Mouse (Mus musculus): ENCODE results near the gene Mcat. TPM values are rescaled to one million over a fixed set of nuclear protein-coding genes. Genes with fewer than 3 reads are reported as not detected.

Gene Mcat
- polyA plus RNA-seq, 1 experiment = 29.6 TPM

DNA sequence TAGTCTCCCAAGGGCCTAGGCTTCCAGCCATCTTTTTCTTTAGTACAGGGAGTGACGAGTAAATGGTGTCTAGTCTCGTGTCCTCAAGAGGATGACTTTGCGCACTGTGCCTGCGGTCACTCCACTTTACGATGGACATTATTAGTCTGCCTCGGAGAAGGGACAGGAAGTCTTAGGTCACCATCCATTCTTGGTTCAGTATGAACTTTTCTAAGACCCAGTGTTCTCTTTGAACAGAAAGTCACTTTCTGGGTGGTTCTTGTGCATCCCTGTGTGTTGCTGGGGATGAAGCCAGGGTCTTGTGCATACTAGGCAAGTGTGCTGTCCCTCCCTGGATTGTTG, 27.7 kb downstream of the Mcat start:
- Histone ChIP-seq H3K27ac (replicated peaks; ENCODE audit: low read depth, low read length) (peak overlapping the region; percentile 93), H3K4me3 (ENCODE audit: insufficient read depth, low read depth, low read length) (no peak overlapping the region), H3K4me1 (ENCODE audit: control insufficient read depth, insufficient read depth, insufficient read length, low read length) (peaks cover 28% of the 10 kb centered on the region)

DNA sequence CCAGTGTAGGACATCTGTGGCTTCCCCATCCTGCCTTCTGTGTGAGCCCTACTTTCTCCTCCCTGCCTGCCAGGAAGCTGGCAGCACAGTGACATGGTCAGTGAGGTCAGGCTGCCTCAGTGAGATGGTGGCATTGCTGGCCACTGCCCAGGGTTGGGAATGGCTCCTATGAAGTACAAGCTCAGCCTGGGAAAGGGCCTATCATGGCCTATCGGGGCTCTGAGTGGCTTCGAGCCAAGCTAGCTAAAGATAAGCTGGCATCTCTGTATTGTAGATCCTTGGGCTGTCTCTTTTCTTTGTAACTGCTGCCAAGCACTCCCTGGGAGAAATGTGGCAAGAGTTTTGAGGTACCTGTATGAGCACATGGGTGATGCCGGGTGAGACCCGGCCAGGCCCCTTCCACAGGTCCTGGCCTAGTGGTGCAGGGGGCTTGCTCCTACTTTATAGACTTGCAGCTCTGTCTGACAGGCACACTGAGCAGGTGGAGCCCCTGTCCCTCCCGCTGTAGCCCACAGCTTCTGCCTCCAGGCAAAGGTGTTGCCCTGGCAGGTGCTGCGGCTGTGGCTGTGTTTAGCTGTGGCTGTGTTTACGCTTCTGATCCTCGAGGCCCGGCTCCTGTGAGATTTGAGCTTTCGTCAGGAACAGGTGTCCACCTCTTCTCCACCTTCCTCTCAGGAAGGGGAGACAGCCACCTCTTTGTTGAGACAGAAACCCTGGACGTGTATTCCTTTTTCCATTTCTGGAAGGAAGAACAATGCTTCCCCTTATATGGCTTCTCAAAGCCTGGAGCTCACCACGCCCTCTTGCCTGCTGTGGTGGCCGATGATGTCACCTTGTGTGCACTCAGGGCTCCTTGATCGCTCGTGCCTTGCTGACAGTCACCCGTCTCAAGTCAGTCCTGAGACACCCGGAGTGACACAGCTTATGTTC, 28.4 kb downstream of the Mcat start:
- Histone ChIP-seq H3K4me3 (ENCODE audit: insufficient read depth, low read depth, low read length) (no peak overlapping the region), H3K4me1 (ENCODE audit: control insufficient read depth, insufficient read depth, insufficient read length, low read length) (peaks cover 28% of the 10 kb centered on the region)

GRCm38 (mm10) chr15:83532606-83533005, 31.0 kb downstream of the Mcat start:
- H3K4me1 ChIP-seq (ENCODE audit: control insufficient read depth, insufficient read depth, insufficient read length, low read length) = peaks cover 22% of the 10 kb centered on the region
- H3K4me3 ChIP-seq (ENCODE audit: insufficient read depth, low read depth, low read length) = no peak overlapping the region
- H3K27ac ChIP-seq (replicated peaks; ENCODE audit: low read depth, low read length) = no peak overlapping the region

More for the DNA sequence above, 28.4 kb downstream of the Mcat start:
- peak overlapping the region; percentile 93 for H3K27ac ChIP-seq (replicated peaks; ENCODE audit: low read depth, low read length)

DNA sequence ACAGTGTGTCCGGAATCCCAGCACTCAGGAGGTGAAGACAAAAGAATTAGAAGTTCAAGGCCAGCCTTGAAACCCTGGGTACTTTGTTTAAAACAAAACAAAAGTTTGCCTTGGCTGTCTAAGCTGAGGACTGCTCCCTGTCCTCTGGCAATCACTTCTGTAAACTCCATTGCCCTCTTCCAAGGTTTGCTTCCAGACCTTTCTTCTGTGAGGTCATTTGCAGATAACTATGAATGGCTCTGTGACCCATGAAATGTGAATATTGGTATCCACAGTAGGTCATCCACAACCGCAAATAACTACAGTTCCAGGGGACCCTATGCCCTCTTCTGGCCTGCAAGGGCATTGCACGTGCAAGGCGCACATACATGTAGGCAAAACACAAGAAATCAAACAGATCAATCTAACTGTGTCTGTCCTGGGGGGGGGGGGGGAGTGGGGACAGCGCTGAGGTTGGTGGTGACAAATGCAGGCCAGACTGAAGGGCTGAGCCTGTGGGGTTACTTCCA, 31.6 kb downstream of the Mcat start:
- Histone ChIP-seq H3K4me3 (ENCODE audit: insufficient read depth, low read depth, low read length) (no peak overlapping the region), H3K27ac (replicated peaks; ENCODE audit: low read depth, low read length) (no peak overlapping the region), H3K4me1 (ENCODE audit: control insufficient read depth, insufficient read depth, insufficient read length, low read length) (peaks cover 22% of the 10 kb centered on the region)

GRCm38 (mm10) chr15:83530688-83531087, 32.9 kb downstream of the Mcat start:
- H3K27ac ChIP-seq (replicated peaks; ENCODE audit: low read depth, low read length) = peak overlapping the region; percentile 92
- no peak overlapping the region; the same call in 1 of the 2 replicates for H3K4me3 ChIP-seq (ENCODE audit: insufficient read depth, low read depth, low read length)

GRCm38 (mm10) chr15:83530233-83530632, 33.4 kb downstream of the Mcat start:
- Histone ChIP-seq H3K4me3 (ENCODE audit: insufficient read depth, low read depth, low read length) (no peak overlapping the region; the same call in 1 of the 2 replicates), H3K27ac (replicated peaks; ENCODE audit: low read depth, low read length) (peak overlapping the region; percentile 92), H3K4me1 (ENCODE audit: control insufficient read depth, insufficient read depth, insufficient read length, low read length) (peaks cover 15% of the 10 kb centered on the region)

More at GRCm38 (mm10) chr15:83530688-83531087, 32.9 kb downstream of the Mcat start:
- peaks cover 16% of the 10 kb centered on the region for H3K4me1 ChIP-seq (ENCODE audit: control insufficient read depth, insufficient read depth, insufficient read length, low read length)

DNA sequence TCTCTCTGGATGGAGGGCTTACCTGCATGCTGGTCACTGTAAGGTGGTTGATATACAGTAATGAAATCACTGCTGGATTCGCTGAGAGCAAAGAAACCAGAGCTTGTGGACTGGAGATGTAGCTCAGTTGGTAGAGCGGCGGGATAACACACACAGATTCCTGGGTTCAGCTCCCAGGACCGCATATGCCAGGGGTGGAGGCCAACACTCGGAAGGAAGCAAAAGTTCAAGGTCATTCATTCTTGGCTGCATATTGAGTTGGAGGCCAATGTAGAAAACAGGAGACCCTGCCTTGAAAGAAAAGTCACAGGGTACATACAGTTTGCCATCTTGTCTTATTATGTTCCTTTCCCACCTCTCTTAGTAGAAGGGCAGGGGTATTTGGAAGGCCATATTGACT, 33.8 kb downstream of the Mcat start:
- H3K27ac ChIP-seq (replicated peaks; ENCODE audit: low read depth, low read length) = peak overlapping the region; percentile 92
- H3K4me1 ChIP-seq (ENCODE audit: control insufficient read depth, insufficient read depth, insufficient read length, low read length) = peaks cover 14% of the 10 kb centered on the region
- H3K4me3 ChIP-seq (ENCODE audit: insufficient read depth, low read depth, low read length) = no peak overlapping the region

- Histone ChIP-seq H3K27ac (replicated peaks; ENCODE audit: low read depth, low read length) (peak overlapping the region; percentile 92), H3K4me3 (ENCODE audit: insufficient read depth, low read depth, low read length) (no peak overlapping the region), H3K4me1 (ENCODE audit: control insufficient read depth, insufficient read depth, insufficient read length, low read length) (peaks cover 14% of the 10 kb centered on the region)
Observed at GRCm38 (mm10) chr15:83528892-83529291, 34.7 kb downstream of the Mcat start.

DNA sequence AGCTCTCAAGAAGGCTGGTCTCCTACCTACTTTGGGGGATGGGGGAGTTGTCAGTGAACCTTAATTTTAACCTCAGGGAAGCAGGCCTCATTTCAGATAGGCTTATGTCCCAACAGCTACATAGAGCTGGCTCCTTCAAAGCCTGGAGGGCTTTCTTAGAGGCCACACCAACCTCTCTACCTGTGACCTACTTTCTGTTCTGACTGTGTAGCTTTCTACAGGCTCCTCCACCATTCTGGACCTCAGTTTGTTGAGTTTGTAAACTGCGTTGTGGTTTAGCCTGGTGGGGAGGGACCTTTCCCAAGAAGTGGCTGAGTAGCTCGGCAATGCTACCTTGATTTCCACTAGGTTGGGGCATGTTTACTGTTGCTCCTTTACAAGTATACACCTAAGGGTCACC, 35.8 kb downstream of the Mcat start:
- H3K4me1 ChIP-seq (ENCODE audit: control insufficient read depth, insufficient read depth, insufficient read length, low read length) = peaks cover 14% of the 10 kb centered on the region
- peak overlapping the region; percentile 59; the same call in 1 of the 2 replicates for H3K27ac ChIP-seq (replicated peaks; ENCODE audit: low read depth, low read length)
- H3K4me3 ChIP-seq (ENCODE audit: insufficient read depth, low read depth, low read length) = peak overlapping the region; percentile 84

- Histone ChIP-seq H3K4me3 (ENCODE audit: insufficient read depth, low read depth, low read length) (peak overlapping the region; percentile 84), H3K4me1 (ENCODE audit: control insufficient read depth, insufficient read depth, insufficient read length, low read length) (peaks cover 14% of the 10 kb centered on the region), H3K27ac (replicated peaks; ENCODE audit: low read depth, low read length) (peak overlapping the region; percentile 59)
Observed at GRCm38 (mm10) chr15:83527092-83527437, 36.5 kb downstream of the Mcat start.

DNA sequence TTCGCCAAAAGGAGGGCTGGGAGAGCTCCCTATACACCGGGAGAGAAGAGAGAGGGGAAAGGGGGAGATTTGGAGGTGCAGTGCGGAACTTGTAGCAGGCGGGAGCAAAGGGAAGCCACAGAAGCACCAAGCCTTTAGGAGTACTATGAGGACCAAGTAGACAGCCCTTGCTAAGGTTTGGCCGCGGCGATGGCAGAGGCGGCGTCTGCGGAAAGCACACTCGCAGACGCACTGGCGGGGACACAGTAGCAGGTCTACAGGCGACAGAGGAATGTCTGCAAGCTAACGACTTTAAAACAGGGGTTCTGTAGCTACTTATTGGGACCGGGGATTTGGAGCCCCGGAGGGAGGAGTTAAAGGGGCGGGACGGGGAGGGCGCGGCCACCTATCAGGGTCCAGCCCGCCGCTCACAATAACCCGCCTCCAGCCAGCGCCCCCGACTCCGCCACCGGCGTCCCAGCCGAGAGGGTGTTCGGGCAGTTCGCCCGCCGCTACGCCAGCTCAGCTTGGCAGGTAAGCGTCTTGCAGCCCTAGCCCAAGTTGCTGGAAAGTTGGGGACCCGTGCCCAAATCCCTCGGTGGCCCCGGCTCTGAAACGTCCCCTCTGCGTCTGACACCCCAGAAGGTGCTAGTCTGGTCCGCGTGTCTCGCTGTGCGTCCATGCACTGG, 37.0 kb downstream of the Mcat start, which contains the start of gene Bik:
Gene Bik, plus strand, starts transcription at position 439 of the 668 bp plus-strand sequence.
- peak within 1 kb of the TSS; percentile 84 for H3K4me3 ChIP-seq (ENCODE audit: insufficient read depth, low read depth, low read length)
- H3K27ac ChIP-seq (replicated peaks; ENCODE audit: low read depth, low read length) = peak within 1 kb of the TSS; percentile 59
- peaks cover 14% of the 10 kb centered on the region for H3K4me1 ChIP-seq (ENCODE audit: control insufficient read depth, insufficient read depth, insufficient read length, low read length)

- no peak overlapping the region for H3K27ac ChIP-seq (replicated peaks; ENCODE audit: low read depth, low read length)
- peaks cover 2% of the 10 kb centered on the region for H3K4me1 ChIP-seq (ENCODE audit: control insufficient read depth, insufficient read depth, insufficient read length, low read length)
Observed at GRCm38 (mm10) chr15:83524333-83524729, 39.3 kb downstream of the Mcat start.

DNA sequence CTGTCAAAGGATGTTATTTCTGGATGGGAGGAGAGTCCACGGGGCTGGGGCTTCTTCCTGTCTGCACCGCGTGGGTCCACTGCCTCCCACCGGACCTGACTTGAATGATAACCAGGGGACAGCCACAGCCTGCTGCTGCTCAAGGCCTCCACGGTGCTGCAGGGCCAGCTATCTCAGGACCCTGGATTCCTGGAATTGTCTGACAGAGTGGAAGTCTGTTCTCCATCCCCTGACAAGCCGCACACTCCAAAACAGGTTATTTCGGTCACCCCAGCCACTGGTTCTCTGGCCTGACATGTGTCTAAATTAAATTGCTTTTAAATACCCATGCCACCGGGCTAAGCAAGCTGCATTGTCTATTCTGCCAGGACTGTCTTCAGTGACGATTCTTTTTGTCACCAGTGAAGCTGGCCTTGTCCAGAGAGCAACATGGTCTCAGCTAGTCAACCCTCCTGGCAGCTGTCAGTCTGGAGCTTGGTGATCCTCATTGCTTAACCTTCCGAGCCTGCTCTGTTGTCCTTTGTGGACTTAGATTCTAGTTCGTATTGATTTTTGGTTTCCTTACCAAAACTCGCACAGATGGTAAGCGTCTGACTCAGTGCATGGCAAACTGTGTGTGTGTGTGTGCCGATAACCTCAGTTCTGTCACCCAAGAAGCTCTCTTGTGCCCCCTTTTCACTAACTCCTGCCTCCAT, 39.8 kb downstream of the Mcat start:
- H3K4me1 ChIP-seq (ENCODE audit: control insufficient read depth, insufficient read depth, insufficient read length, low read length) = no peaks in the 10 kb centered on the region; the same call in none of the 2 replicates
- no peak overlapping the region for H3K4me3 ChIP-seq (ENCODE audit: insufficient read depth, low read depth, low read length)
- H3K27ac ChIP-seq (replicated peaks; ENCODE audit: low read depth, low read length) = no peak overlapping the region

More at GRCm38 (mm10) chr15:83524333-83524729, 39.3 kb downstream of the Mcat start:
- H3K4me3 ChIP-seq (ENCODE audit: insufficient read depth, low read depth, low read length) = no peak overlapping the region

DNA sequence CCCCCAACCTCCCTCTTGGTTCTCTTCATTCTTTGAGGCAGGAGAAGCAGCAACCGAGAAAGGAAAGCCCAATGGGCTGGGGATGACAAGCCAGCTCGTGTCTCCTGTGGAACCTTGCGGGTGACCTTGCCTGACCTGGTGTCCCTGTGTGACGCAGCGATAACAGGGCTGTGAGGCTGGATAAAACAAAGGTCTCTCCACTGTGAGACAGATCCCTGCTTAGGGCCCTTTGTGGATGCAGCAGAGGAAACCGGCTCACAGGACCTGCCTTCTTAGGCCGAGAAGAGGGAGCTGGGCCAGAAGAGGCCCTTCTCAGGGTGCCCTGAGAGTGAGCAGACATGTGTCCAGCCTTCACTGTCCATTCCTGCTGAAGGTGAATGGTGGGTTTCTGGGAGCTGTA, 40.4 kb downstream of the Mcat start:
- Histone ChIP-seq H3K4me1 (ENCODE audit: control insufficient read depth, insufficient read depth, insufficient read length, low read length) (no peaks in the 10 kb centered on the region; the same call in 1 of the 2 replicates), H3K27ac (replicated peaks; ENCODE audit: low read depth, low read length) (no peak overlapping the region), H3K4me3 (ENCODE audit: insufficient read depth, low read depth, low read length) (no peak overlapping the region)

Measured in brown adipose tissue, adult 24 weeks (tissue).